13 mouse cellular contexts compared by ENCODE assay signal in genomic region chr4:59244791-59245555, GRCm38 (mm10). TPM values are rescaled to one million over a fixed set of nuclear protein-coding genes. Genes with fewer than 3 reads are reported as not detected.
DNase-seq lines count a peak whose midpoint lies in the region; ATAC-seq lines count a peak whose summit lies in the region.
"Had no signal": no experiment of that assay in that cellular context is flagged by ENCODE, and none has a peak within 500 bp of the region (broad histone marks: within the 10 kb centered on the region; RNA-seq: fewer than 3 reads in every experiment).

No protein-coding gene starts in this region.

- no peak overlapping the region for H3K4me2 ChIP-seq in kidney, embryonic 15.5 days
- H3K4me2 ChIP-seq: forebrain, embryonic 13.5 days had no signal

- H3K9me3 ChIP-seq in kidney, embryonic 15.5 days (replicated peaks), result no peaks in the 10 kb centered on the region
- H3K9me3 ChIP-seq: forebrain, embryonic 13.5 days had no signal

- H3K9ac ChIP-seq in kidney, embryonic 15.5 days, result no peak overlapping the region
- H3K9ac ChIP-seq: forebrain, embryonic 13.5 days had no signal

- 70% methylated on average over 7 of the region's 7 CpGs for WGBS in kidney, embryonic 15.5 days
- 38% methylated on average over 7 of the region's 7 CpGs for WGBS in large intestine, adult 2 months

- no peak overlapping the region for H3K27ac ChIP-seq in kidney, embryonic 15.5 days
- H3K27ac ChIP-seq: forebrain, embryonic 13.5 days had no signal

- DNase-seq in kidney, adult 11 months, result peak; percentile 58
- peak; percentile 41 for DNase-seq in c-Kit-negative CD71-positive TER-119-positive erythroid progenitor cells, embryonic 14.5 days (ENCODE audit: low read depth, low spot score)
- DNase-seq in large intestine, adult 2 months (ENCODE audit: low read depth, low spot score), result peak; percentile 78
- DNase-seq in thymus, postnatal 0 days (ENCODE audit: low spot score), result no peak
- no peak for DNase-seq in left cerebral cortex, adult 18-20 months (ENCODE audit: low spot score in 2 of 2)
- DNase-seq: embryo, embryonic 11 days had no signal

- H3K4me3 ChIP-seq in kidney, embryonic 15.5 days (replicated peaks), result no peak overlapping the region
- H3K4me3 ChIP-seq: forebrain, embryonic 13.5 days had no signal

- no peaks in the 10 kb centered on the region for H3K36me3 ChIP-seq in kidney, embryonic 15.5 days

- H3K27me3 ChIP-seq in kidney, embryonic 15.5 days, result no peaks in the 10 kb centered on the region
- H3K27me3 ChIP-seq: CH12.LX; forebrain, embryonic 13.5 days had no signal

- H3K4me1 ChIP-seq in kidney, embryonic 15.5 days, result 0 out of 2 replicates have a peak, but pooled peaks cover under 1% of the 10 kb centered on the region
- H3K4me1 ChIP-seq: forebrain, embryonic 13.5 days had no signal

- no peak for ATAC-seq in kidney, embryonic 15.5 days (replicated peaks; ENCODE audit: low FRiP score)
- peak; percentile 51; the same call in 1 of the 2 replicates for ATAC-seq in megakaryocyte-erythroid progenitor cell, adult 5-6 weeks (replicated peaks; ENCODE audit: low FRiP score, low TSS enrichment, poor library complexity, severe bottlenecking)
- no peak for ATAC-seq in frontal cortex, adult (ENCODE audit: low TSS enrichment)
- ATAC-seq: forebrain, embryonic 13.5 days; hindbrain, embryonic 16.5 days; lung, postnatal 0 days had no signal

RNA-seq across cellular contexts. Expression of gene Ugcg, which starts 55.9 kb away (rescaled TPM):
- polyA plus RNA-seq in kidney, embryonic 15.5 days (2015; fragmentation: Nextera tagmentation; extraction: Ambion mirVana), result 7.6 and 8.0 TPM in 2 replicates
- 31.0 and 47.8 TPM in 2 replicates for polyA plus RNA-seq in large intestine, adult 2 months (2012; rRNA removed)
- 223 and 236 TPM in 2 replicates for total RNA-seq in megakaryocyte-erythroid progenitor cell, adult 5-6 weeks (2014; fragmentation: Nextera tagmentation)
- 225 and 282 TPM in 2 replicates for total RNA-seq in megakaryocyte-erythroid progenitor cell, adult 5-6 weeks (2017)
- 21.8 and 29.2 TPM in 2 replicates for polyA plus RNA-seq in thymus, postnatal 0 days (2015; fragmentation: Nextera tagmentation; extraction: Ambion mirVana)
- 10 to 100 TPM; 83.6 to 86.2 TPM for total RNA-seq in left cerebral cortex, adult 18-20 months (2021)

Comparison
In these comparisons a context has a peak if more than half of its experiments do, and no peak if none do; other contexts are left out.
1. DNase-seq: peak in kidney, adult 11 months (single experiment), c-Kit-negative CD71-positive TER-119-positive erythroid progenitor cells, embryonic 14.5 days (single experiment) and large intestine, adult 2 months (single experiment); none in thymus, postnatal 0 days (single experiment) and left cerebral cortex, adult 18-20 months (0 of 2).